Mouse (Mus musculus): ENCODE measurements at regions not wholly inside any gene's neighbourhood (a gene's known extent, or its start where the extent isn't known, plus 50 kb on each side); places are given as distances from the start of the nearest gene placed in this dataset.

DNA sequence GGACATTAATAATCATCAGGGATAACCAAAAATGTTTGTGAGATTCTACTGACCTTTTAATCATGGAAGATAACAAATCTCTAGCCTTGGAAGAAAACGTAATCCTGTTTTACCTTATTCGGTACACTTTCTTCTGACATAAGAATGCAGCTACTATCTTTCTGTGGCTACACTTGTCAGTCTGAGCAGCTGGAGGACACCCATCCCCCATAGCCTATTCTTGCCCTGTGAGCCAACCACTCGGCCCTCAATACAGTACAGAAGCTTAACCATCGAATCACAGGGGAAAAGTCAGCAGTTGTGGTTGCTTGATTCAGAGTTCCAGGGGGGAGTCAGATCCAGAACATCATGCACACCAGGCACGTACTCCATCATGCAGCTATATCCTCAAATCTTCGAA, 74.9 kb upstream of the Cited2 start:
- TF ChIP-seq GATA1 (IDR thresholded peaks at IDR 0.05; ENCODE audit: borderline replicate concordance, low read length), result no peak
- no peak for TF ChIP-seq FLI1 (IDR thresholded peaks at IDR 0.05; ENCODE audit: low read length)

Measured in megakaryocyte, embryonic 14.5 days (primary cell).